Mouse (Mus musculus) fibroblast of lung, adult 2 months (primary cell): Measurements from ENCODE around the gene Ehmt2.
"Not testable (repeated sequence)": the region's sequence is repeated elsewhere in the genome, so short reads cannot be mapped to it uniquely, and the experiment has no call there.

Source experiments
- DNase-seq: peaks from one replicate; pipeline ENCODE4 v3.0.0-alpha.2; 2011; ENCODE audit warnings: low read depth

Ehmt2 gene

DNA sequence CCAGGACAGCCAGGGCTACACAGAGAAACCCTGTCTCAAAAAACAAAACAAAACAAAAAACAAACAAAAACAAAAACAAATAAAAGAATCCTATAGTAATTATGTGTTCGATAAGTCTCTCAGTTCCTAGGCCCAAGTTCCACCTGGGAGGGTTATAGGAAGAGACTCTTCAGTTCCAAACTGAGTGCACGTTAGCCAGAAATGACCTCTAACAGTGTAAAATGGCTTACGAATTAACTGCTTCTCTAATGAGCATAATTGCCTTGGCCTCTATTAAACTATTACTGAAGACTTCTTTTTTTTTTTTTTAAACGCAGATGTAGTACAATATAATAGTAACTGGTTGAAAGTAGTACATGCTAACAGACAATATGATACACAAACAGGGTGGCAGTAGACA is 55.6 kb downstream of the Ehmt2 start:
- no peak for DNase-seq

DNA sequence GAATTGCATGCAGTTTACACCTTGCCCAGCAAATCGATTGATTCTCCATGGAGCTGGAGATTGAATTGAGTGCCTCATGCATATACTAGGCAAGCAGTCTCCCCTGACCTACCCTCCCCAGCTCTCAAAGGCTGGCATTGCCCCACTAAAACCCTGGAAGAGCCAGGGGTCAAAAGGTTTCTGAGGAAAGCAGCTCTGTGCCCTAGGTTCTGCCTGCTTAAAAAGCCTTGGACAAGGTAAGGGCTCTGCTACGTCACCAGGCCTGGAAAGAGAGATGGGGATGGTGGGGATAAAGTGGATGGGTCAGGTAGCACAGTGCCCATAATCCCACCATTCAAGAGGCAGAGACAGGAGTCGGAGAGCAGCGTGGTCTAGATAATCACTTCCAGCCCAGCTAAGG is 56.6 kb downstream of the Ehmt2 start:
- DNase-seq, result no peak

GRCm38 (mm10) chr17:34955884-34956283 is 57.6 kb downstream of the Ehmt2 start:
- DNase-seq, result no peak

DNA sequence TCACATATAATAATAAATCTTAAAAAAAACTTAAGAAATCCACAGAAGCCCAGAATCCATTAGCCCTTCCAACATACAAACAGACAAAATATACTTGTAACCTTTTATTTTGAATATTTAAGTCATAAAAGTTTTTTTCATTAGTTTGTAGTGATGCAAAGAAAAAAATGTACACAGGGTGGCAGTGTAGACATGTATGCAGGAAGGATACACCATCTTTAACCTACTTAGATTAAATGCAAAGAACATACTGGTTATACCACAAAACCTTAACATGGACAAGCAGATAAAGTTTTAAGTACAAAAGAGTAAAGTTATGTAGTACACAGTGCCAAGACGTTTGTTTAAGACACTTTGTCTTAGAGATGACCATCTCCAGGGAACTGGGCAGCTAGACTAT is 58.1 kb downstream of the Ehmt2 start:
- no peak for DNase-seq

DNA sequence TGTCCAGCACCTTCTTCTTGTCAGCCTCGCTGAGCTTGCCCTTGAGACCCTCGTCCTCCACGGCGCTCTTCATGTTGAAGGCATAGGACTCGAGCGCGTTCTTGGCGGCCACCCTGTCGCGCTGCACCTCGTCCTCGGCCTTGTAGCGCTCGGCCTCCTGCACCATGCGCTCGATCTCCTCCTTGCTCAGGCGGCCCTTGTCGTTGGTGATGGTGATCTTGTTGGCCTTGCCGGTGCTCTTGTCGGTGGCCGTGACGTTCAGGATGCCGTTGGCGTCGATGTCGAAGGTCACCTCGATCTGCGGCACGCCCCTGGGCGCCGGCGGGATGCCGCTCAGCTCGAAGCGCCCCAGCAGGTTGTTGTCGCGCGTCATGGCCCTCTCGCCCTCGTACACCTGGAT is 59.0 kb downstream of the Ehmt2 start:
- not testable (repeated sequence) for DNase-seq

- not testable (repeated sequence) for DNase-seq
Observed at GRCm38 (mm10) chr17:34957966-34958365, 59.7 kb downstream of the Ehmt2 start.

DNA sequence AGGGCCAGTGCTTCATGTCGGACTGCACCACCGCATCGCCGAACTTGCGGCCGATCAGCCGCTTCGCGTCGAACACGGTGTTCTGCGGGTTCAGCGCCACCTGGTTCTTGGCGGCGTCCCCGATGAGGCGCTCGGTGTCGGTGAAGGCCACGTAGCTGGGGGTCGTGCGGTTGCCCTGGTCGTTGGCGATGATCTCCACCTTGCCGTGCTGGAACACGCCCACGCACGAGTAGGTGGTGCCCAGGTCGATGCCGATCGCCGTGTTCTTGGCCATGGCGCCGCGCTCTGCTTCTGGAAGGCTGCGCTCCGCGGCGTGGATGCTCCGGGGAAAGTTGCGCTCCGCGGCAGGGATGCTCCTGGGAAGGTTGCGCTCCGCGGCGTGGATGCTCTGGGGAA is 60.5 kb downstream of the Ehmt2 start:
- not testable (repeated sequence) for DNase-seq

DNA sequence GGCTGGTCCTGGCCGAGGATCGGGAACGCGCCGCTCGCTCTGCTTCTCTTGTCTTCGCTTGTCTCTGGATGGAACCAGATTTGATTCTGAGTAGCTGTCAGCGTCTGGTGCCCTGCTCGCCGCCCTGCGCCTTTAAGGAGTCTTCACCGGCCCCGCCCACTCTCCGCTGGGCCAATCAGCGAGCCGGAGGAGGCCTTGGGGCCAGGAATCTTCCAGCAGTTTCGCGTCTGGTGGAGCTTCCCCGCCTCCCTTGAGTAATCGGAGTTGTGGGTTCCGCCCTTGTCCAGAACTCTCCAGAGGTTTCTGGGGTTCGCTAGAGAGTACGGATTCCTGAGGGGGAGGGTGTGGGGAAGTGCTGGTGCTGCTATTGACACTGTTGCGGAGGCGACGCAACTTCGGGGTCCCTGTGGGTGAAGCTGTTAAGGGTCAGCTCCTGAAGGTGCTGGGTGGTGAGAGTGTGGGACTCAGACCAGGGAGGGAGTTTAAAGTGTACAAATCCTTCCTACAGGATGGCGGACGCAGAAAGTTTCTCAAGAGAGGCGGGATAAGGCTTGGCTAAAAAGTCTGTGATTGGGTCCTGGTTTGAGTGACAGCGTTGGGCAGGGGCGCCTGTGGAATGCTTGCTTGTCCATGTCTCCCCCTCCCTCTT is 61.0 kb downstream of the Ehmt2 start, which contains the start of gene Hspa1b:
Hspa1b (minus strand) TSS at position 109 of the 649 bp plus-strand sequence.
- peak; percentile 79 for DNase-seq

DNA sequence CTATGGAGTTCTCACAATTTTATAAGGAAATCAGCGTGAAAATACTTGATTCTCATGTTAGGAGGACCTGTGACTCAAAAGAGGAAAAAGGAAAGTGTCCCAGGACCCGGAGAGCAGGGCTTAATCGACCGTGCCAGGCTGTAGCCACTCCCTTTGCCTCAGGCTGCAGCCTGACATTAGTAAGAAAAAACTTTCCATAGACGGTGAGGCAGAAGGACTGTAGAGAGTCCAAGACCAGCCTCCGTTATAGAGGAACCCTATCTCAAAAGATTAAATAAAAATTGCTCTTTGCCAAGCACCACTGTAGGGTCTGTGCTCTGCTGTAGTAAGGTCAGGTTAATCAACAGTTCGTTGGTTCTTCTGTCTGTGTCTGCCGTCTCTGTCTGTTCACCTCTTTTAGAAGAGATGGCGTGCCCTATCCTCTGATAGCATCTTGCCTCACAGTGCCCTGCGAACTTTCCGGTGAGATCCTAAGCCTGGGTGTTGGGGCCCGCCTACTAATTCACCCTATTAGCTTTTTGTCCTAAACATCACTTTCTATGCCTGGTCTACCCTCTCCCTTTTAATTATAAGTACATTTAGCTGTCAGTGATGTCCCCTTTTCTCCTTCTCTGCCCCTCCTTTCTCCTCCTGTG is 61.7 kb downstream of the Ehmt2 start:
- no peak for DNase-seq

DNA sequence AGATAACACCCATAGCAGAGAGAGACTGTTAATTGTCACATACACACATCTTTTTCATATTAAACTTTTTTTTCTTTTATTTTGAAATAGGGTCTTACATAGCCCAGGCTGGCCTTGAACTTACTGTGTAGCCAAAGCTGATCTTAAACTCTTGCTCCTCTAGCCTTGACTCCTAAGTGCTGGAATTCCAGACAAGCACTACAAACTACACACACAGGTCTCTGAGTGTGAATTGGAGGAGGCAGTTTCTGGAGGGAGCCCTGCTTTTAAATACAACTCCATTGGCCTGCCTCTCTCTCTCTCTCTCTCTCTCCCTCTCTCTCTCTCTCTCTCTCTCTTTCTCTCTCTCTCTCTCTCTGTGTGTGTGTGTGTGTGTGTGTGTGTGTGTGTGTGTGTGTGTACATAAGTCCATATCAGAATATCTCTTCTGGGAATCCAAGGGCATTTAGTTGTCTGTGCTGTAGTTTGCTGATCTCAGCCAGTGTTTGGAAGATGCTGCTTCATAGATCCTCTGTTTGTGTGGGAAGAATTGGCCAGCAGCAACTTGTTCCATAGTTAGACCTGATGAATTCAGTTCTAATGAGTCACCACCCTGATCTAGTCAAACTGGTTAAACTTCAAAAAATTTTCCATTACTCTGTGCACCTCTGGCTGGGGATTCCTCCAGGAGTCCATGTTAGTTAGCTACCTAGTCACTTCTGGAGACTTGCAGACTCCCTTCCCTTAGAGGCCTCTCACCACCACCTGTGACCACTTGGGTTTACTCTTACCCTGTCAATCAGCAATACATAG is 62.6 kb downstream of the Ehmt2 start:
- no peak for DNase-seq

DNA sequence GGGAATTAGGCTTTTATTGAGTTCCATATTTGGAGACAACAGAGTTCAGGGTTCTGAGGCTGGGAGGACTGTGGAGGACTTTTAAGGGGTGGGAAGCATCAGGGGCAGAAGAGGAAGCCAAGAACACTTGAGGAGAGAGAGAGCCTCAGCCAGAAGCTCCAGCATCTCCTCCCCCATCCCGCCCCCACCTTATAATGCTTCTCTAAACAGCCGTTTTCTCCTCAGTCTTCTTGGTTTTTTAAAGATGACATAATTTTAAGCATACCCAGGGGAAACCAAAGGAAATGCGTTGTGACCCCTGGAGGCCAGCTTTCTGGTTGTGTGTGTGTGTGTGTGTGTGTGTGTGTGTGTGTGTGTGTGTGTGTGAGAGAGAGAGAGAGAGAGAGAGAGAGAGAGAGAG is 63.9 kb downstream of the Ehmt2 start:
- DNase-seq, result no peak

DNA sequence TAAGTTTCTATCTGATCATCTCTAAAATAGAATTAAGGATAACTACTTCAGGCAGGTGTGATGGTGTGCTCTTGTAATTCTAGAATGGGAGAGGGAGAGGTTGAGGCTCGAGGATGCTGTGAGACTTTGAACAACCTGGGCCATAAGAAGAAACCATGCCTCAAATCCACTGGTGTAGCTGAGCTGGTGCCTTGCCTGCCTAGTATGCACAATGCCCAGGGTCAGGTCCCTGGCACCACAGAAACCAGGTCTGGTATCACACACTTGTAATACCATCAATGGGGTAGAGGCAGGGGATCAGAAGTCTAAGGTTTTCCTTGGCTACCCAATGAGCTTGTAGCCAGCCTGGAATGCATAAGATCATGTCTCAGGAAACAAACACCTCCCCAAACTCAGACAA is 64.6 kb downstream of the Ehmt2 start:
- DNase-seq, result no peak
